Mouse (Mus musculus): Measurements from ENCODE around the gene Tnfsfm13.

GRCm38 (mm10) chr11:69719423-69719822, 23.5 kb upstream of the Tnfsfm13 start:
- no peak for TF ChIP-seq POLR2A (IDR thresholded peaks at IDR 0.05; ENCODE audit: insufficient read length, low read depth)
- TF ChIP-seq MYOG (IDR thresholded peaks at IDR 0.05; ENCODE audit: control insufficient read depth in 1 of 3, insufficient read depth in 1 of 3, insufficient read length in 2 of 3, low read depth in 2 of 3): no peak
- TF ChIP-seq TCF3 (IDR thresholded peaks at IDR 0.05; ENCODE audit: insufficient read length, low read depth): no peak
- TF ChIP-seq TCF12 (IDR thresholded peaks at IDR 0.05; ENCODE audit: insufficient read depth, poor library complexity, severe bottlenecking): no peak
- no peak for TF ChIP-seq MAX (IDR thresholded peaks at IDR 0.05; ENCODE audit: low read depth)
- no peak for TF ChIP-seq USF1 (IDR thresholded peaks at IDR 0.05; ENCODE audit: low read depth)
